Mouse (Mus musculus): Measurements from ENCODE around the gene Gcn1l1. TPM values are rescaled to one million over a fixed set of nuclear protein-coding genes. Genes with fewer than 3 reads are reported as not detected.

Gene Gcn1l1
- polyA plus RNA-seq, 1 experiment from 2014 or later, result 56.0 TPM

DNA sequence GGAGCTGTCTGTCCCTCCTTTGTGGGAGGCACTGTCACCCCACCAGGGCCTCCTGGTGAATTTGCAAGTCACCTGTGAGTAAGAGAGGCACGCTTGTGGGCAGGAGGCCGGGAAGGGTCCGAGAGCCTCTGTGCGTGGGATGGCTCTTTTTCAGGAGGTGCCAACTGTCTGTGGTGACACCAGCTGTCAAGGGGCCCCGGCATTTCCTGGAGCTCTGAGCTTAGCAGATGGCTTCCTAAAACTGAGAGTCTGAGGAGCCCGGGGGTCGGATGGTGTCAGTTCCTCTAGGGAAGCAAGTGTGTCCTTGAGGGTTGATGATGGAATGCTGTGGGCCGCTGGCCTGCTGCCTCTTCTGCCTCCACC lies 34.6 kb upstream of the Gcn1l1 start:
- Histone ChIP-seq H3K4me2 (replicated peaks; ENCODE audit: low read depth, low read length) (no peak overlapping the region; the same call in 1 of the 2 replicates), H3K27ac (ENCODE audit: low read depth, low read length) (peak overlapping the region; percentile 82), H3K4me1 (ENCODE audit: control insufficient read depth, insufficient read depth, low read length) (peaks cover 76% of the 10 kb centered on the region), H3K9me3 (ENCODE audit: control insufficient read depth, low read length) (no peaks in the 10 kb centered on the region), H3K9ac (ENCODE audit: low read depth, low read length) (peak overlapping the region; percentile 31; the same call in 1 of the 2 replicates), H3K4me3 (ENCODE audit: low read length) (no peak overlapping the region), H3K27me3 (ENCODE audit: control insufficient read depth, insufficient read depth, low read length) (no peaks in the 10 kb centered on the region), H3K36me3 (ENCODE audit: control insufficient read depth, insufficient read depth, low read length) (no peaks in the 10 kb centered on the region)
- no peak for ATAC-seq (ENCODE audit: low FRiP score, low TSS enrichment)
- 26% methylated on average over 8 of the region's 8 CpGs for WGBS

DNA sequence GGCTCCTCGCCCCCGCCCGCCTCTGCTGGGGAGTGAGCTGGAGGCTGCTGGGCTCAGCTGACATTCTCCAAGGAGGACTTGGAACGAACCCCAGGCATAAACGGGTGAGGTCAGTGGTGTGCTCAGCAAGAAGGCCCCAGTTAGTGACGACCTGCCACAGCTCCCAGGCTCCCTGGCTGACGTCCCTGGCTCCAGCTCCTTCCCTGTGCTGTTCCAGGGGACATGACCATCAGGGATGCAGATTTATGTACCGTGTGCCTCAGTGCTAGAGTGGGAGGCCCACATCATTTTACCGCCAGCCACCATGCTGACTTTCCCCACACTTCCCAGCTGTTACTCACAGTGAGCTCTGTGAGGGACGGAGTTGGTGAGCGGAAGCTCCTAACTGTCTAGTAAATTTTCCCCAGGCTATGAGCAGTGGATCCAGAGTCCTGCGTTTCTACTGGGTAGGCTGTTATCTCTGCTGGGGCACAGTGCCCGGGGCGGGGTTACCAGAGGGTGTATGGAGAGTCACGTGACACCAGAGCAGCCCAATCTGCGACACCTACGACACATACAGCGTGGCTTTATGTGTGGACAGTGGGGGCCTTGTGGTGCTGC lies 33.3 kb upstream of the Gcn1l1 start:
- no peaks in the 10 kb centered on the region for H3K36me3 ChIP-seq (ENCODE audit: control insufficient read depth, insufficient read depth, low read length)
- 20% methylated on average over 18 of the region's 18 CpGs for WGBS

DNA sequence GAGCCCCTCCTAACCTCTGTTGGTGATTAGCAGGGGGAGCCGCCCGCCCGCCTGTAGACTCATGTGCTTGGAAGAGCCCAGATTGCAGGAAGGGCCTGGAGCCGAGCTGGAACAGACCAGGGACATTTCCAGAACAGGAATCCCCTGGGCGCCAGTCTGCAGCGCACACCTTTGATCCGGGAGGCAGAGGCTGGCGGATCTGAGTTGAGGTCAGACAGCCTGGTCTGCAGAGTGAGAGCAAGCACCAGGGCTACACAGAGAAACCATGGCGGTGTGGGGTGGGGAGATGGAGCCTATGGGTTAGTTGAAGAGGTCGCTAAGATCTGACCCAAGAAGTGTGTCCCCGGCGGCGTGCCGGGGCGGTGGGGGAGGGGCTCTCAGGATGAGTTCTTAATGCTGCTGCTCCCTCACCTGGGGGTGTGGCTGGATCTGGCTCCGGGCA lies 30.7 kb upstream of the Gcn1l1 start:
- ATAC-seq (ENCODE audit: low FRiP score, low TSS enrichment), result no peak
- no peaks in the 10 kb centered on the region for H3K36me3 ChIP-seq (ENCODE audit: control insufficient read depth, insufficient read depth, low read length)
- peak overlapping the region; percentile 17; the same call in 1 of the 2 replicates for H3K4me2 ChIP-seq (replicated peaks; ENCODE audit: low read depth, low read length)
- H3K27ac ChIP-seq (ENCODE audit: low read depth, low read length), result peak overlapping the region; percentile 66; the same call in 1 of the 2 replicates
- H3K4me3 ChIP-seq (ENCODE audit: low read length), result no peak overlapping the region
- 13% methylated on average over 16 of the region's 16 CpGs for WGBS
- no peaks in the 10 kb centered on the region for H3K27me3 ChIP-seq (ENCODE audit: control insufficient read depth, insufficient read depth, low read length)
- H3K4me1 ChIP-seq (ENCODE audit: control insufficient read depth, insufficient read depth, low read length), result peaks cover 74% of the 10 kb centered on the region
- H3K9me3 ChIP-seq (ENCODE audit: control insufficient read depth, low read length), result no peaks in the 10 kb centered on the region
- H3K9ac ChIP-seq (ENCODE audit: low read depth, low read length), result peak overlapping the region; percentile 1; the same call in 1 of the 2 replicates

More for the DNA sequence above, 33.3 kb upstream of the Gcn1l1 start:
- peak overlapping the region; percentile 82; the same call in 1 of the 2 replicates for H3K27ac ChIP-seq (ENCODE audit: low read depth, low read length)
- peak overlapping the region; percentile 21; the same call in 1 of the 2 replicates for H3K4me2 ChIP-seq (replicated peaks; ENCODE audit: low read depth, low read length)
- H3K9me3 ChIP-seq (ENCODE audit: control insufficient read depth, low read length), result no peaks in the 10 kb centered on the region
- peaks cover 76% of the 10 kb centered on the region for H3K4me1 ChIP-seq (ENCODE audit: control insufficient read depth, insufficient read depth, low read length)
- H3K27me3 ChIP-seq (ENCODE audit: control insufficient read depth, insufficient read depth, low read length), result no peaks in the 10 kb centered on the region
- H3K9ac ChIP-seq (ENCODE audit: low read depth, low read length), result peak overlapping the region; percentile 28; the same call in 1 of the 2 replicates
- peak; percentile 72 for ATAC-seq (ENCODE audit: low FRiP score, low TSS enrichment)
- no peak overlapping the region for H3K4me3 ChIP-seq (ENCODE audit: low read length)

DNA sequence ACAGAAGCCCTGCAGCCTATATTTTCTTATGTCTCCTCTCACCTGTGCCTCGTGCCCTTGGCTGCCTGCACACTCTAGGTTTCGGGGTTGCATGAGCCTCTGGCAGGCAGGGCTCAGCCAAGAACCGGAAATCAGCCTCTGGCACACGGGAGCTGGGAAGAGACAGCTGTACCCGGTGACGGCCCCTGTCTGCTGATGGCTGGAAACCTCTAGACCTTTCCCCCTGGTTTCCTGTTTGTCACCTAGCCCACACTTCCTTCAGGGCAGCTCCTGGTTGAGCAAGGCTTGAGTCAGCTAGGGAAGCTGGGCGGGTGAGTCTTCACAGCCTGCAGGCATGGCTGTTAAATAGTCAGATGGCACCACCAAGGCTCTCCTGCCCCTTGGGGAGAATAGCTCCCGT lies 30.2 kb upstream of the Gcn1l1 start:
- 20% methylated on average over 8 of the region's 8 CpGs for WGBS
- peak overlapping the region; percentile 17; the same call in 1 of the 2 replicates for H3K4me2 ChIP-seq (replicated peaks; ENCODE audit: low read depth, low read length)
- ATAC-seq (ENCODE audit: low FRiP score, low TSS enrichment), result no peak

DNA sequence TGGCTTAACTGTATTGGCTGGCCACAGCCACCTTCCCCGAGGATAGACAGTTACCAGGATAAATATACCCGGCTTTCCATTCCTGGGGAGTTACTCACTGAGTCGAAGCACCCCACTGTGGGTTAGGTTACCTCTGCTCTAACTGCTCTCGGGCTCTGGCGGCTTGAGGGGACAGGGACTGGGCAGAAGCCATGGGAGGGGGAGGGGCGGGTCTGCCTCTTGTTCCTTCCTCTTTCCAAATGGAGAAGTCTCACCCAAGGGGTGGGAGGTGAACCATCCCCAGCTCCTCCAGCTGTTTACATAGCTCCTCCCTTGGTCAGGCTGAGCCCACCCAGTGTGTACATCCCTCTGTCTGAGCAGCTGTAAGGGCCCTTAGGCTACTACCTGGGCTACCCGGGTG lies 29.4 kb upstream of the Gcn1l1 start:
- no peaks in the 10 kb centered on the region for H3K27me3 ChIP-seq (ENCODE audit: control insufficient read depth, insufficient read depth, low read length)
- H3K27ac ChIP-seq (ENCODE audit: low read depth, low read length), result no peak overlapping the region; the same call in 1 of the 2 replicates
- H3K36me3 ChIP-seq (ENCODE audit: control insufficient read depth, insufficient read depth, low read length), result no peaks in the 10 kb centered on the region
- no peak for ATAC-seq (ENCODE audit: low FRiP score, low TSS enrichment)
- no peak overlapping the region for H3K4me2 ChIP-seq (replicated peaks; ENCODE audit: low read depth, low read length)
- H3K4me1 ChIP-seq (ENCODE audit: control insufficient read depth, insufficient read depth, low read length), result peaks cover 60% of the 10 kb centered on the region
- 0 out of 2 replicates have a peak overlapping the region, but pooled peaks have one; percentile 37 for H3K9ac ChIP-seq (ENCODE audit: low read depth, low read length)
- 20% methylated on average over 7 of the region's 7 CpGs for WGBS
- no peak overlapping the region for H3K4me3 ChIP-seq (ENCODE audit: low read length)
- H3K9me3 ChIP-seq (ENCODE audit: control insufficient read depth, low read length), result no peaks in the 10 kb centered on the region

More for the DNA sequence above, 30.2 kb upstream of the Gcn1l1 start:
- no peaks in the 10 kb centered on the region for H3K36me3 ChIP-seq (ENCODE audit: control insufficient read depth, insufficient read depth, low read length)
- H3K27ac ChIP-seq (ENCODE audit: low read depth, low read length), result peak overlapping the region; percentile 66
- H3K9me3 ChIP-seq (ENCODE audit: control insufficient read depth, low read length), result no peaks in the 10 kb centered on the region
- H3K4me1 ChIP-seq (ENCODE audit: control insufficient read depth, insufficient read depth, low read length), result peaks cover 68% of the 10 kb centered on the region
- peak overlapping the region; percentile 37; the same call in 1 of the 2 replicates for H3K9ac ChIP-seq (ENCODE audit: low read depth, low read length)
- H3K27me3 ChIP-seq (ENCODE audit: control insufficient read depth, insufficient read depth, low read length), result no peaks in the 10 kb centered on the region
- no peak overlapping the region for H3K4me3 ChIP-seq (ENCODE audit: low read length)

DNA sequence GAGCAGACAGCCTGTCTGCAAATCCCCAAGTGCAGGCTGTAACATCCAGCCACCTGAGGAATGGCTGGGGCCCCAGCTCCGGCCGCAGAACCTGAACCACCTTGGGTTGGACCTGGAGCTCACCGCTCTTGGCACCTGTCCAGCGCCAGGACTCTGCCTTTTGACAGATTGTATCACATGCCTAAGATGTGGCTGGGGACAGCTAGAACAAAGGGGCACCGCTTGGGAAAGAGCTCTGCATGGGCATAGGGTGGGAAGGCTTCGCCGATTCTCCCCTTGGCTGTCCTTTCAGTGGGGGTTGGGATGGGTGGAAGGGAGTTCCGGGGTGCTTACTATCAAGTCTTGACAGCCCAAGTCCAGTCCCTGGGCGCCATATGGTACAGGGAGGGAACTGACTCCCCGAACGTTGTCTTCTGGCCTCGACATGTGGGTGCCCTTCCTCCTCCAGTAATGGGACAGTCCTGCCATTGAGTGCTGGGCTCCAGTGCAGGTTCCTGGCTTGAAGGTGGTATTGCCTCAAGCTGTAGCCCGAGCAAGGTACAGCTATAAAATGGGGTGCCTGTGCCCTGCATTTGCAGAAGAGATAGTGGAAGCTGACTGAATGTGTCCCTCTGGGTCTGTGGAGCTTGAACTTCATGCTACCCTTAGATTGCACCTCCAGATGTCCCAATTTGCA lies 26.9 kb upstream of the Gcn1l1 start:
- Histone ChIP-seq H3K27ac (ENCODE audit: low read depth, low read length) (no peak overlapping the region), H3K4me3 (ENCODE audit: low read length) (no peak overlapping the region), H3K4me2 (replicated peaks; ENCODE audit: low read depth, low read length) (0 out of 2 replicates have a peak overlapping the region, but pooled peaks have one; percentile 21)

DNA sequence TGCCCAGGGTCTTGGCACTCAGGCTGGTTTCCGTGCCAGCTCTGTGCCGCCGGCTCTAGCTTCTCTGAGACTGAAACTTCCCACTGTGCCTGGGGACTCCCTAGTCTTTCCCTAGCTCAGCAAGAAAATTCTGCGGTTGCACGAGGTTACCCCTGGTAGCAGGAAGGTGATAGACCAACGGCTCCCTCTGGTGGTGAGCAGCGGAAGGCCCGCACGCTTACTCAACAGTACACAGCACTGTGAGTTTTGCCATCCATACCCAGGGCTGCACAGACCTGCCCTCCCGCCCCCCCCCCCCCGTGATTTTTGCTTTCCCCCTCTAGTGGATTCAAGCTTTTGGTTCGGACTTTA lies 26.4 kb upstream of the Gcn1l1 start:
- peak; percentile 75 for ATAC-seq (ENCODE audit: low FRiP score, low TSS enrichment)
- no peak overlapping the region for H3K27ac ChIP-seq (ENCODE audit: low read depth, low read length)
- H3K4me3 ChIP-seq (ENCODE audit: low read length), result no peak overlapping the region
- H3K4me2 ChIP-seq (replicated peaks; ENCODE audit: low read depth, low read length), result 0 out of 2 replicates have a peak overlapping the region, but pooled peaks have one; percentile 21
- no peaks in the 10 kb centered on the region for H3K36me3 ChIP-seq (ENCODE audit: control insufficient read depth, insufficient read depth, low read length)
- no peaks in the 10 kb centered on the region for H3K9me3 ChIP-seq (ENCODE audit: control insufficient read depth, low read length)
- peak overlapping the region; percentile 1; the same call in 1 of the 2 replicates for H3K9ac ChIP-seq (ENCODE audit: low read depth, low read length)
- H3K4me1 ChIP-seq (ENCODE audit: control insufficient read depth, insufficient read depth, low read length), result peaks cover 48% of the 10 kb centered on the region
- no peaks in the 10 kb centered on the region for H3K27me3 ChIP-seq (ENCODE audit: control insufficient read depth, insufficient read depth, low read length)
- 0% methylated on average over 12 of the region's 12 CpGs for WGBS

More for the DNA sequence above, 26.9 kb upstream of the Gcn1l1 start:
- Histone ChIP-seq H3K9me3 (ENCODE audit: control insufficient read depth, low read length) (no peaks in the 10 kb centered on the region), H3K9ac (ENCODE audit: low read depth, low read length) (peak overlapping the region; percentile 28; the same call in 1 of the 2 replicates), H3K27me3 (ENCODE audit: control insufficient read depth, insufficient read depth, low read length) (no peaks in the 10 kb centered on the region), H3K36me3 (ENCODE audit: control insufficient read depth, insufficient read depth, low read length) (no peaks in the 10 kb centered on the region), H3K4me1 (ENCODE audit: control insufficient read depth, insufficient read depth, low read length) (peaks cover 48% of the 10 kb centered on the region)
- WGBS, result 66% methylated on average over 13 of the region's 13 CpGs
- no peak for ATAC-seq (ENCODE audit: low FRiP score, low TSS enrichment)

DNA sequence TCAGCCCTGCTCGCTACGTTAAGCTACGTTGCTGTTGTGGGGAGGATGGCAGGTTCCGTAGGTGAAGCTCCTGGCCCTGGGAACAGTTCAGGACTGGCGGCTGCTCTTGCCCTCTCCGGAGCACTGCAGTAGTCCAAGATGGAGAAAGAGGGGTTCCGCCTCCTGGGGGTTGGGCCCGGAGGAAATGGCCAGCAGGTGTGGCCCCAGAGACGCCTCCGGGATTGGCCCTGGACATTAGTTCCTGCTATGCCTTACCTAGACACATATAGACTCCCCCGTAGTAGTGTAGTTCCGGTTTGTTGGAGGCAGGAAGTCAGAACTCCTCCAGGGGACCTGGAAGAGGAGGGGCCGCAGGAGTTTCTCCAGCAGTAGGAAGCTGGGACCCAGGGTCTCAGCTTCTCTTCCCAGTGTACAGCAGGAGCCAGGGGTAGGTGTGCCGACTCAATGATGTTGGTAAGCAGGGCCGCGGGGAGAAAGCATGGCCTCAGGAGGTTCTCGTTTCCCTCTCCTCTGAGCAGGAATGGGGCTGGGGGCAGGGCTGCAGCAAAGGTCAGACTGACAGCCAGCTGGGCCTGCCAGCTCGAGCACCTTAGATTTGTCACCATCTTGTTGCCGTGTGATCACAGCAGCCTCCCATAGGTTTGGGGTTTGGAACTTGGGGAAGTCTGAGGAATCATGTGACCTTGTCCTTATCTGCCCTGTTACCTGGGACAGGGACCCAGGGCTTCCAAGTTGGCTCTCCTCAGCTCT lies 22.2 kb upstream of the Gcn1l1 start:
- no peaks in the 10 kb centered on the region for H3K27me3 ChIP-seq (ENCODE audit: control insufficient read depth, insufficient read depth, low read length)
- peak overlapping the region; percentile 44; the same call in 1 of the 2 replicates for H3K9ac ChIP-seq (ENCODE audit: low read depth, low read length)
- H3K9me3 ChIP-seq (ENCODE audit: control insufficient read depth, low read length), result no peaks in the 10 kb centered on the region
- peak overlapping the region; percentile 3; the same call in 1 of the 2 replicates for H3K4me3 ChIP-seq (ENCODE audit: low read length)
- peak overlapping the region; percentile 79 for H3K27ac ChIP-seq (ENCODE audit: low read depth, low read length)
- H3K36me3 ChIP-seq (ENCODE audit: control insufficient read depth, insufficient read depth, low read length), result peaks cover 22% of the 10 kb centered on the region
- 35% methylated on average over 19 of the region's 19 CpGs for WGBS
- ATAC-seq (ENCODE audit: low FRiP score, low TSS enrichment), result no peak
- peak overlapping the region; percentile 31; the same call in 1 of the 2 replicates for H3K4me2 ChIP-seq (replicated peaks; ENCODE audit: low read depth, low read length)
- peaks cover 41% of the 10 kb centered on the region for H3K4me1 ChIP-seq (ENCODE audit: control insufficient read depth, insufficient read depth, low read length)
